Mouse (Mus musculus): ENCODE measurements at regions not wholly inside any gene's neighbourhood (a gene's known extent, or its start where the extent isn't known, plus 50 kb on each side); places are given as distances from the start of the nearest gene placed in this dataset.
"Not testable (repeated sequence)": the region's sequence is repeated elsewhere in the genome, so short reads cannot be mapped to it uniquely, and the experiment has no call there.

DNA sequence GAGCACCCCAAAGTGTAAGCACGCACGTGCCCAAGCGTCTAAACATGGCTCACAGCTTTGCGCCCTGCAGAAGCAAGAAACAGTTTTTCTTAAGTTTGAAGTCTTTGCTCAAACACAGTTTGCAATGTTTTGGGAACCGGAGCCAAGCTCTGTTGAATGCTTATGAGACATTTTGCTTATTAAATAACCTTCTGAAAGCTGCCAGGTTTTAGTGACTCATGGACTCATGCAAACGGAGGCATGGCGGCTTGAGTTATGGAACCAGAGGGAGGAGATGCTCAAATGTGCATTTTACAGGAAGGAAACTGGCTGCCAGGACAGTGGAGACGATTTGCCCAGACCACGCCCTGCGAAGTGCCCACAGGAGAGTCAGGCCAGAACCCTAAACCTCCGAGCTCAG, 131.0 kb upstream of the Slc38a2 start:
- DNase-seq (ENCODE audit: extremely low spot score, low spot score), result no peak

DNA sequence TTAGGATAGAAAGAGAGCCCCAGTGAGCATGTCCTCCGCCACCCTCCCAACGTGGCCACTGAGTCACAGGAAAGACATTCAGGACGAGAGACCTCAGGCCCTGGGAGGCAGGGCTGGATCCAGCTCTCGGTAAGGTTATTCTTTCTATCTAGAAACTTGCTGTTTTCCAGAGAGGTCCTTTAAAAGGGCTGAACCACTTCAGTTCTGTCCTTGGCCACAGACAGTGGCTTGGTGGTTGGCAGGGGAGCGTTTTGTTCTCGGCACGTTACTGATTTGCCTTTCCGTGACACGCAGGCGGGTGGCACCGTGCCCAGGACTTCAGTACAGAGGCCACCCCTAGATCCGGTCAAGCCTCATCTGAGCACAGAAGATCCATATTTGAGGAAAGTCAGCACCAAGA, 130.4 kb upstream of the Slc38a2 start:
- DNase-seq (ENCODE audit: extremely low spot score, low spot score), result no peak

DNA sequence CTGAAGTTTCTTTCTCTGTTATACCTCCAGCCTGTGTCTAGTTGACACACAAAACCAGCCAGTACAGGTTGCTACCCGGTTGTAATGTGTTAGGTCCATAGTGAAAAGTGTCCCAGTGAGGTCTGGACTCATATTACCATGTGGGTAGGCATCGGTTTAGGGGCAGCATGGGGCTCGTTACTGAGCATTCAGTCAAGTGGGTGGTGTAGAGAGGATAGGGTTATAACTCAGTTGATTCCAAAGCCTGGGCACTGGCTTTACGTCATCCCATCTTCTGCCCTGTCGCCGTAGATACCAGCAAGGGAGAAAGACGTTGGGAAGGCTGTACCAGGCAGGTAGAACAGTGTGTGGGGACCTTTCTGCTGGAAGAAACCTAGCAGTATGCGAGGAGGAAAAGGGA, 129.2 kb upstream of the Slc38a2 start:
- DNase-seq (ENCODE audit: extremely low spot score, low spot score), result no peak

DNA sequence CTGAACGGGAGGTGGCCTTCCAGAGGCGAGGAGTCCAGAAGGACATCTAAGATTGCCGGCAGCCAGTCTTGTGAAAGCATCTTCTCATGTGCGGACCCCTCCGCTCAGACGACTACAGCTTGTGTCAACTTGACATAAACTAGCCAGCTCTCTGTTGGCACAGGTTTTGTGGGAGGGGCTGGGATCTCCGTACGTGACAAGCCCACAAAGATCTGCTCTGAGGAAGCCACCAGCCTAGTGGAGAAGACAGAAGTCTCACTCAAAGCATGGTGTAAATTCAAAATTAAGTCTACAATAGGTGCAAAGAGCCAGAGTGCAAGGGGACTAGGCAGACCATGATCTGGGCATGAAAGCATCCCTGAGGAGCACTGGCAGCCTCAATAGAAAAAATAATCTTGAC, 128.4 kb upstream of the Slc38a2 start:
- DNase-seq (ENCODE audit: extremely low spot score, low spot score), result no peak

DNA sequence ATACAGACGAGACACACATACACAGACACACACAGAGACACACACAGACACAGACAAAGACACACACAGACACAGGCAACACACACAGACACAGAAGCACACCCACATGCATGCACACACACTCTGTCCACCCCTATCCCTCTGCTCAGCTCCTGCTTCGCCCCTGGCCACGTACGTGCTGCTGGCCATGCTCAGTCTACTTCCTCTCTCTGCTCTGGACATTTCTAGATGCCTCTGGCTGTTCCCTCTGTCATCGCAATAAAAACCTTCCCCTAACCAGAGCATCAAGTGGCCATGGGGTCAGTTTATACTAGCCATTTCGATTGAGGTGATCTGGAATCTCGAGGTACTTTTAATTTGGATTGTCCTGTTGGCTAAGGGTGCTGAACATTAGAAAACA, 118.9 kb upstream of the Slc38a2 start:
- DNase-seq (ENCODE audit: extremely low spot score, low spot score), result no peak

DNA sequence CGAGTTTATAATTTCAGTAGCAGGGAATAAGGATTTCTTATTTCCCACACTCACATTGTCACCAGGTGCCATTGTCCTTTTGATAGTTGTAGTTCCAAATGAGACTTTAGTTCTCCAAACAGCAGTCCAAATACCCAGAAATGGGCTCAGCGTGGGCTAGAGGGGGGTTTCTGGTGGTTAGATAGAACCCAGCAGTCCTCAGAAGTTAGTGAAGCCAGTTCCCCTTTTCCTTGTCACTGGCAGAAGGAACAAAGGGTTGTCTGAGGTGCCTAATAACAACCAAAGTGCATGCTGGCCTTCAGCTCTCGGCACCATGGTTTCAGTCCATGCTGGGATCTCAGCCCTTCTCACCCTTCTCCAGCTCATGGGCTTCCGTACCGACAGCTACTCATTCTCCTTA, 118.1 kb upstream of the Slc38a2 start:
- no peak for DNase-seq (ENCODE audit: extremely low spot score, low spot score)

DNA sequence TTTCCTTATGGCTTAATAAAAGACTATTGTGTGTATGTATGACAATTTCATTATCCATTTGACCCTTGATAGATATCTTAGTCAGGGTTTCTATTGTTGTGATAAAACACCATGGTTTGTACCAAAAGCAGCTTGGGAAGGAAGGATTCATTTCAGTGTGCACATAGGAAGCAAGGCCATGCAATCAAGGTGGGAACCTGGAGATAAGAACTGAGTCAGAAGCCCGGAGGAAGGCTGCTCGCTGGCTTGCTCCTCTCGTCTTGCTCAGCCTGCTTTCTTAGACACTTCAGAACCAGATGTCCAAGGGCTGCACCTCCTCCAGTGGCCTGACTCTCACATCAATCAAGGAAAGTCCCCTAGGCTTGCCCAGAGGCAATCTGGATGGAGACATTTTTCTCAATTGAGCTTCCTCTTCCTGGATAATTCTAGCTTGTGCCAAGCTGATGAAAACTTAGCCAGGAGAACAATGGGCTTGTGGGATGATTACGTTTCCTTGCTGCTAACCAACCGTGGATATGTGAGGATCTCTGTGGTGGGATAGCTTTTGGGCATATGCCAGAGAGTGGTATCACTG, 117.6 kb upstream of the Slc38a2 start:
- DNase-seq (ENCODE audit: extremely low spot score, low spot score), result no peak

DNA sequence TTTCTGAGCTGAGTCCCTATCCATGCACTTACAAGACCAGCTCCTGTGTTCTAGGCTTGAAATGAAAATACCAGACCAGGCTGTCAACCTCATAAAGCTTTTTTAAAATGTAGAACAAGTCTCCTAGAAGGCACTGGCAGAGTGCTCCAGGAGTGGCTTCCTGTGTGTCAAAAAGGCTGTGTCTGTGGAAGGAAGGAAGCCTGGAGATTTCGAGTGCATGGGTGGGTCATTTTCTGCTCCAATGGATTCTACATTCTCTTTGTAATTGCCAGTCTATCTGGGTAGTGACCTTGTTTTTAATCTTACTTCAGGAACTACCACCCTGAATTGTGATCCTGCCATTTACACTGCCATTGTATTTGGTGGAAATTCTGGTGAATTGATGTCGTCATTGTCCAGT, 113.9 kb upstream of the Slc38a2 start:
- DNase-seq (ENCODE audit: extremely low spot score, low spot score), result no peak

DNA sequence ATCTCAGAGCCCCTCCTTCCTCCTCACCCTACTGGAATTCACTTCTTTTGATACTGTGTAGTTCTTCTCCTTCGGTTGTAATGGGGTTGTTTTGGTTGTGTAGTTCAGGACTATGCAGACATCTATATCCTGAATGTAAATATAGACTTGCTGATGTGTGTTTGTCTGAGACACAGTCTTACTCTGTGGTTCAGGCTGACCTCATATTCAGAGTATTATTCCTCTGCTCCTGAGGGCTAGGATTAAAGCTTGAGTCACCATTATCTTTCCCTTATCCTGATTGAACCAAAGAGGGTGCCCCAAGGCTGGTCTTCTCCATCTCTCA, 103.2 kb upstream of the Slc38a2 start:
- DNase-seq (ENCODE audit: extremely low spot score, low spot score), result no peak

DNA sequence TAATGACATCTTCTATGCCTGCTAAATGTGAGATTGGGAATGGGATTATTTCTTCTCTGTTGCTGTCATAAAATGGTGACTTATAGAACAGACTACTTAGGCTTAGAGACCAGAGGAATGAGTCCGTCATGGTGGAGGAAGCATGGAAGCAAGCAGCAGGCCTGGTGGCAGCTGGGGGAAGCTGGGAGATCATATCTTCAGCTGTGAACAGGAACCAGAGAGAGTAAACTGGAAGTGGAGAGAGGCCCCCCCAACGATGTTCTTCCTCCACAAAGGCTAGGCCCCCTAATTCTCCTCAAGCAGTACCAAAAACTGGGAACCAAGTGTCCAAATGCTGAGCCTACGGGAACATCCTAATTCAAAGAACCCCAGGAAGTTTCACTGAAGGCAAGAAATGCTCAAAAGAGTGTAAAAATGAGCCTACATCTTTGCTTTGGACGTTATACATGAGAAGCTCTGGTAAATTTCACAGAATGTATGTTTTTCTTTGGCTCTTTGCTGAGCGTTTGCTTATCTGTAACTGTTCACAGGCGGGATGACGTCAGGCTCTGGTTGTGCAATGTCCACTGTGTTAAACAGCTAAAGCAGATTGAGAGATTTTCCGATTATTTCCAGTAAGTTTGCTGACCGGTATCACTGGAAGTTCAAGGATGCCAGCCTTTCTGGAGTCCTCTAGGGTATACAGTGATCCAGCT, 102.7 kb upstream of the Slc38a2 start:
- DNase-seq (ENCODE audit: extremely low spot score, low spot score), result no peak

DNA sequence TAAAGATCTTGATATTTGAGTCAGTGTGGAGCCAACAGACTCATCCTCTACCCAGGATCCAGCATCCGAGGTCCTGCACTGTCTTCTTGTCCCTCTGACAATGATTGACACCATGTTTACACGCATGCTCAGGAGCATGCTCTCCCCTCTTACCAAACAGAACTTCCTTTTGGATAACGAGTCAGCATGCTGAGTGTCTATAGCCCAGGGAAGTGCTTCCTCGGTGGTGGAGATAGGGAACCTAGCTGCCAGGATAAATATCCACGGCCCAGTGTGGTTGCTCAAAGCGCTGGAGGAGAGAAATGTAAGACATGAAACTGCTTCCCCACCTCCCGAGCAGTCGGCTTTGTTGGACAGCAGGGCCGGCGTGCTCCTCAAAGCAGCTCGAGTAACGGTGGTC, 99.7 kb upstream of the Slc38a2 start:
- DNase-seq (ENCODE audit: extremely low spot score, low spot score), result no peak

DNA sequence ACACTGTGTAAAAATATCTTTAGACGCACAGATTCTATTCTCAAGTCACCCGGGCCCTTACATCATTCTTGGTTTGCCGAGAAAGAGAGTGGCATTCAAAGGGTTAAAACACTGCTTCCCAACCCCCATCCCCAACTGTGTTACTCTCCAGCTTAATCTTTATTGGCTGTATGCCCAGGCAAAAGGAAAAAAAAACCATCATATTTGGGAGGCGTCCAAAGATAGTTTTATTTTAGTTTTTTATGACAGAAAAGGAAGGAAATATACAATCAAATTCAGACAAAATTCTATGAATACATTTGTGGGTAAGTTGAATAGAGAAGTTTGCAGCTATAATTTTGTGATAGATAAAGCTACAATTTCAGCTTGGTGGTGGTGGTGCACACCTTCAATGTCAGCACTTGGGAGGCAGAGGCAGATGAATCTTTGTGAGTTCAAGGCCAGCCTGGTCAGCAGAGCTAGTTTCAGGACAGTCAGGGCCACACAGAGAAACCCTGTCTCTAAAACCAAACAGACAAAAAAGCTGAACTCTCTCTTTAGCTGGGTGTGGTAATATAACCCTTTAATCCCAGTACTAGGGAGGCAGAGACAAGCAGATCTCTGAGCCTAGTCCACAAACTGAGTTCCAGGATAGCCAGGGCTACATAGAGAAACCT, 98.2 kb upstream of the Slc38a2 start:
- no peak for DNase-seq (ENCODE audit: extremely low spot score, low spot score)

DNA sequence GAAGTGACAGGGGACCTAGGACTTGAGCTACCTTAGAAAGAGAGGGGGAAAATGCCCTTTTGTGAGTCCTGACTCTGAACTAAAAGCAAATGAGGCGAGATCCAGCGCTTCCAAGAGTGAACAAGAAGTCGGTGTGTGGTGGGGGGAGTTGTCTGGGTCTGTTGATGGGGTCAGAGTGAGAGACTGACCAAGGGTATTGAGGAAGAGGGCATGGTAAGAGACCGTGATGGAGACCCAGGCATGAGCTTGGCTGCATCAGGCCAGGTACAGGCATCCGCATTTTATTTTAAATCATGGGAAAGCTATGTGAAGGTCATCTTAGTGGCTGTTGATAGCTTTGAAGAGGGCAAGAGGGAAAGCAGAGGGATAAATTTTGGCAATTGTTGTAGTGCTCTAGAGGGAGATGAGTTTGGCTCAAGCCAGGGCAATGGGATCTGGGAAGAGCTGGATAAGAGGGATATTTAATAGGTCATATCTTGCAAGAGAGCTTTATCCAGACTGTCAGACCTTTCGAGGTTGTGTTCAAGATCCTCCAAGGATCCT, 94.7 kb upstream of the Slc38a2 start:
- no peak for DNase-seq (ENCODE audit: extremely low spot score, low spot score)

DNA sequence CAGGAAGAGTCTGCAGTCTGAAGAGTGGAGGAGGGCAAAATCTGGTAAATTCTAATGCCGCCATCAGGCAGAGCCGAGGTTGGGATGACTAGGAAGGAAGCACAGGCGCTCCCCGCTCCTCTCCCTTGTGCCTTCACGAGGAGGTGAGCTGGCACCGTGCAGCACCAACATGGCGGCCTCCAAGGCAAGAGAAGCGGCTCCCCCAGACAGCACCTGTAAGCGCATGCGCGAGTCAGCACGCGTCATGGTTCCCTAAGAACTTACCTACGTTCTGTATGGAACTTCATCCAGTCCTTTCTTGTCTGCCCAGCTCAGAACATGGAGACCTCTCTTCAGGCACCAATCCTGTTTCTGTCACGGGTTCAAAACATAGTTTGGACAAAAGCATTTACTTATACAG, 93.7 kb upstream of the Slc38a2 start:
- DNase-seq (ENCODE audit: extremely low spot score, low spot score), result no peak

DNA sequence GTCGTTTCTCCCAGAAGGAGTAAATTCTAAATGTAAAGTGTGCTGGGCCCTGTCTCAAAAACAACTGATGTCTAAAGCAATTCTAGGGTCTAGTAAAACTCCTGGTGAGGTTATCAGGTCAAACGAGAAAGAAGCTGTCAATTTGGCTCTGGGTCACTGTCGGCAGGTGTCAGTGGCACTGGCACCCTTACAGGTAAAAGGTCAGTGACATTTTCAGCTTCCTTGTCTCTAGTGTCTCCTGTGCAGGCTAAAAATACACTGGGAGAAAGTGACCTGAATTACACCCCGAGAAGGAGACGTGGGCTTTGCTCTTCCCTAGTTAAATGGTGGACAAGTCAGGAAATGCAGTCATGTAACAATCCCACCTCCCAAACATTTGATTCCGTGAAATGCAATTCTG, 91.8 kb upstream of the Slc38a2 start:
- no peak for DNase-seq (ENCODE audit: extremely low spot score, low spot score)

DNA sequence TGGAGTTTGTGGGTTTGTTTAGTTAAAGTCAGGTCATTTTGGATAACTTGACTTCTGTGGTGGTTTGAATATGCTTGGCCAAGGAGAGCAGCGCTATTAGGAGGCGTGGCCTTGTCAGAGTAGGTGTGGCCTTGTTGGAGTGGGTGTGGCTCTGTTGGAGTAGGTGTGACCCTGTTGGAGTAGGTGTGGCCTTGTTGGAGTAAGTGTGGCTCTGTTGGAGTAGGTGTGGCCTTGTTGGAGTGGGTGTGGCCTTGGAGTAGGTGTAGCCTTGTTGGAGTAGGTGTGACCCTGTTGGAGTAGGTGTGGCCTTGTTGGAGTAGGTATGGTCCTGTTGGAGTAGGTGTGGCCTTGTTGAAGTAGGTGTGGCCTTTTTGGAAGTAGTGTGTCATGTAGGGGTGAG, 88.4 kb upstream of the Slc38a2 start:
- DNase-seq (ENCODE audit: extremely low spot score, low spot score), result not testable (repeated sequence)

DNA sequence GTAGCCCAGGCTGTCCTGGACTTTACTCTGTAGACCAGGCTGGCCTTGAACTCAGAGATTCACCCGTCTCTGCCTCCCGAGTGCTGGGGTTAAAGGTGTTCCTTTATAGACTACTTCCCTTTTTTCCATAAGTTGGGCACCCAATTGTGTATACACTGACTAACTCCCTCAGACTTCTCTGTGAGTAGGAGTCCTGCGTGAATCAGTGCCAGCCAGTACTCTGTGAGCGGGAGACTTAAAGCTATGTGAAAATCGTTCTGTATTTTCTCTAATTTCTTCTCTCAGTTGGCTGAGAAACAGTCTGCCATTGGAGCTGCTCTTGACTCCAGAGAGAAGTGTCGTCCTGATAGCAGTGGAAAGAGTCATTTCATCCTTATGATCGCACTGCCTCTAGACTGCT, 85.0 kb upstream of the Slc38a2 start:
- DNase-seq (ENCODE audit: extremely low spot score, low spot score), result no peak

DNA sequence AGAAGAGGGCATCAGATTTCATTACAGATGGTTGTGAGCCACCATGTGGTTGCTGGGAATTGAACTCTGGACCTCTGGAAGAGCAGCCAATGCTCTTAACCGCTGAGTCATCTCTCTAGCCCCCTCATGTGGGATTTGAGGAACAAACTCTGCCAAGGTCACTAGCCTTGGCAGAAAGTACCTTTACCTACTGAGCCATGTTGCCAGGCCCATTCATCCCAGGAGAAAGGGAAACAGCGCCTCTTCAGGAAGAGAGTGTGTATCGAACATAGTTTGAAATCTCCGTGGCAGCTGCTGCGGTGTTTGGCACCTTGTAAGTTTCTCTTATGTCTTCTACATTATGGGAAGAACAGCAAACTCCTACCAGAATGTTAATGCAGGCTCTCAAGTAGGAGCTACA, 82.0 kb upstream of the Slc38a2 start:
- DNase-seq (ENCODE audit: extremely low spot score, low spot score), result no peak

DNA sequence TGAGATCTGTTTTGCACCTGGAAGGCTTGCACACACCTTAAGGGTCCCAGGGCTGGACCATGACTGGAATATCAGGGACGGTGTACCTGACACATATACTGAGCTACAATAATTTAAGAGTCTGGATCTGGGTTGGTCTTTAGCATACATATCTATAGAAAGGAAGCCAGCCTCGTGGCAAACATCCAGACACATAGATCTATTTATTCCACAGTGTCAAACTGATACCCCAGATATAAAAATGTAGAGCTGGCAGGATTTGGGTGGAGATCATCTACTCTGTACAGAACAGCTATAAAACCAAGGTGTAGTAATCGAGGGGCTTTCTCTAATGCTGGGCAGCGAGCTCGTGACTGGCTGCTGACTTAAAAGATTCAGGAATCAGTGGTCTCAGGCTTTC, 81.1 kb upstream of the Slc38a2 start:
- no peak for DNase-seq (ENCODE audit: extremely low spot score, low spot score)

DNA sequence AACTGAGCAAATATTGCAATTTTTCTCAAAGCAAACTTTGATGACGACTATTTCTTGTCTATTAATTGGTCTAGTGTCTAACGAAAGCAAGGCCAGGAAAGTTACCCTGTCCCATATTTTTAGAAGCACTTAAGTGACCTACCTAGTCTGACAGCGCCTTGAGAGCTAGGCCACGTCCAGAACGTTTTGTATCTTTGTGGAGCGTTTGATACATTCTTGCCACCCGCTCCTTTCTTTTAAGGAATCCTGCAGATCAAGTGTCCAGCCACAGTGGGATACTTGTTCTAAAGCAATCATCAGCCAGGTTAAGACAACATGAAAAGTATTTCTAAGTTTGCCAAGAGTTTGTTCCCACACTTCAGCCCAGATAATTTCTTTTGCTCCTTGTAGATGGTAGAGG, 79.8 kb upstream of the Slc38a2 start:
- DNase-seq (ENCODE audit: extremely low spot score, low spot score), result no peak

DNA sequence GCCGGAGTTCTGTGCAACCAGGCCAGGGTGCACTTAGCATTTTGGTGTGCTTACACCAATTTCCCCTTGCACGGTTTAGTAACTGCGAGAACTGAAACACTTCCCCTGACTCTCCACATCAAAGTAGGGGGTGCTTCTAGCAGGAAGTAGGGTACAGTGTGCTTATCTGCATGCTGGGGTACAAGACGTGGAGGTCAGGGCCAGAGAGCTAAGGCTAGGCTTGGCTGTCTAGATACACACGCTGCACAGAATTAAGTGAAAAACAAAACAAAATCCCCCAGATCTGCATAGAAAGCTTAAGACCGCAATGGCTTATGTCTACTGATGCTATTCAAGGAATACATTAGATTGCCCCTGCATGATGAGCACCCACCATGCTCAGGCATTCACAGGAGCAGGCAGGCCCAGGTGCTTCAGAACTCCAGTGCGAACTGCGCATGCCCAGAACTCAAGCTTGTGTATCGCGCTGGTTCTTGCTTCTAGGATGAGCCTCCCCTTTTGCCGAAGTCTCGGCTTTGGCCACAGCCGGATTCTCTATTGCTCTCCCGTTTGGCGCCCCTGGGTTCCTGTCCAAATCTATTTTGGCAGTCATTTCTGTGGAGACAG, 78.9 kb upstream of the Slc38a2 start:
- no peak for DNase-seq (ENCODE audit: extremely low spot score, low spot score)

DNA sequence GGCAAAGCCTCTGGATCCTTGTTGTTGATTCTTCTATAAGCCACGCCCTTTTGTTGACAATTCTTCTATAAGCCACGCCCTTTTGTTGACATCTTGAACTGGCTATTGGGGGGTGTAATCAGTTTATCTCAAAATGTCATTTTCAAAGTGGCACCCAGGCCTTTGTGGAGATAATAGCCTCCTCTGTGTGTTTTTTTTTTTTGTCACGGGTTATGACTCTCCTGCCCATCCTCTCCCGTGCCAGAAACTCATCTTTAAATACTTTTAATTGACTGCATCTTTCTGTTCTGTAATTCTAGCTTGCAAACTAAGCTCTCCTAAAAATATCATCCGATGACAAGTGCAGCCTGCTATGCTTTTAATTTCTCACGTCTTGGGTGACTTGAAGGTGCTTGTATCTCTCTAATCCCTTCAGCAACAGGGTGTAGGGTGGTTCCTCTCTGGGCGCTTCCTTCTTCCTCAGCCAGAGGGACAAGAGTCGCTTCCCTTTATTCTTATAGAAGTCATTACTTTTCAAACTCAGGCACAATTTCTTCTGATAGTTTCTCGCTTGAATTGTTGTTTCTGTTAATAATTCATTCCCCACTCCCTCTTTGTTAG, 77.0 kb upstream of the Slc38a2 start:
- no peak for DNase-seq (ENCODE audit: extremely low spot score, low spot score)

Data from neural tube, embryonic 10.5 days (tissue).